Mouse (Mus musculus) CD4-positive, CD25-positive, alpha-beta regulatory T cell, adult 2 months (primary cell): ENCODE data around the gene Pphln1.

ENCODE experiments used
- DNase-seq: peaks from one replicate; pipeline ENCODE4 v3.0.0-alpha.2; 2012; ENCODE audit warnings: low read depth, low spot score

Pphln1 gene

GRCm38 (mm10) chr15:93433811-93434210 is 35.7 kb downstream of the Pphln1 start:
- no peak for DNase-seq

GRCm38 (mm10) chr15:93435998-93436397 is 37.8 kb downstream of the Pphln1 start:
- no peak for DNase-seq

- DNase-seq: peak; percentile 77
These were observed 40.5 kb downstream of the Pphln1 start for GRCm38 (mm10) chr15:93438663-93439062.

GRCm38 (mm10) chr15:93442271-93442670 is 44.1 kb downstream of the Pphln1 start:
- DNase-seq: peak; percentile 31

- DNase-seq: no peak
These were observed 45.5 kb downstream of the Pphln1 start for GRCm38 (mm10) chr15:93443676-93444075.

GRCm38 (mm10) chr15:93448862-93449261 is 50.7 kb downstream of the Pphln1 start:
- no peak for DNase-seq

- no peak for DNase-seq
These were observed 55.1 kb downstream of the Pphln1 start for GRCm38 (mm10) chr15:93453296-93453695.

- peak; percentile 15 for DNase-seq
These were observed 57.9 kb downstream of the Pphln1 start for GRCm38 (mm10) chr15:93456005-93456404.

- no peak for DNase-seq
These were observed 61.3 kb downstream of the Pphln1 start for GRCm38 (mm10) chr15:93459422-93459821.

- no peak for DNase-seq
These were observed 62.9 kb downstream of the Pphln1 start for GRCm38 (mm10) chr15:93461066-93461465.

GRCm38 (mm10) chr15:93471651-93472050 is 73.5 kb downstream of the Pphln1 start:
- DNase-seq: no peak

- DNase-seq: no peak
These were observed 73.9 kb downstream of the Pphln1 start for GRCm38 (mm10) chr15:93472089-93472488.

- no peak for DNase-seq
These were observed 76.1 kb downstream of the Pphln1 start for GRCm38 (mm10) chr15:93474277-93474676.

GRCm38 (mm10) chr15:93475688-93476087 is 77.5 kb downstream of the Pphln1 start:
- DNase-seq: no peak

GRCm38 (mm10) chr15:93477729-93478128 is 79.6 kb downstream of the Pphln1 start:
- no peak for DNase-seq

GRCm38 (mm10) chr15:93478676-93479075 is 80.5 kb downstream of the Pphln1 start:
- no peak for DNase-seq

GRCm38 (mm10) chr15:93479445-93479844 is 81.3 kb downstream of the Pphln1 start:
- no peak for DNase-seq

- no peak for DNase-seq
These were observed 83.0 kb downstream of the Pphln1 start for GRCm38 (mm10) chr15:93481112-93481511.

GRCm38 (mm10) chr15:93484261-93484710 is 86.1 kb downstream of the Pphln1 start:
- no peak for DNase-seq

GRCm38 (mm10) chr15:93485252-93485651 is 87.1 kb downstream of the Pphln1 start:
- DNase-seq: no peak

- no peak for DNase-seq
These were observed 87.9 kb downstream of the Pphln1 start for GRCm38 (mm10) chr15:93486066-93486465.

GRCm38 (mm10) chr15:93489597-93489996 is 91.4 kb downstream of the Pphln1 start:
- no peak for DNase-seq

- no peak for DNase-seq
These were observed 96.5 kb downstream of the Pphln1 start for GRCm38 (mm10) chr15:93494700-93495099.

- DNase-seq: no peak
These were observed 101.7 kb downstream of the Pphln1 start for GRCm38 (mm10) chr15:93499866-93500265.
